Mouse (Mus musculus) thymus, postnatal 4 days (tissue): ENCODE data around the gene Paqr9.
A peak's percentile ranks its signal among the peaks of the same experiment; 100 is the strongest.
"Not testable (repeated sequence)": the region's sequence is repeated elsewhere in the genome, so short reads cannot be mapped to it uniquely, and the experiment has no call there.

Experiments used
- DNase-seq: peaks from one replicate; pipeline ENCODE4 v3.0.0; 2021

The Paqr9 gene

DNA sequence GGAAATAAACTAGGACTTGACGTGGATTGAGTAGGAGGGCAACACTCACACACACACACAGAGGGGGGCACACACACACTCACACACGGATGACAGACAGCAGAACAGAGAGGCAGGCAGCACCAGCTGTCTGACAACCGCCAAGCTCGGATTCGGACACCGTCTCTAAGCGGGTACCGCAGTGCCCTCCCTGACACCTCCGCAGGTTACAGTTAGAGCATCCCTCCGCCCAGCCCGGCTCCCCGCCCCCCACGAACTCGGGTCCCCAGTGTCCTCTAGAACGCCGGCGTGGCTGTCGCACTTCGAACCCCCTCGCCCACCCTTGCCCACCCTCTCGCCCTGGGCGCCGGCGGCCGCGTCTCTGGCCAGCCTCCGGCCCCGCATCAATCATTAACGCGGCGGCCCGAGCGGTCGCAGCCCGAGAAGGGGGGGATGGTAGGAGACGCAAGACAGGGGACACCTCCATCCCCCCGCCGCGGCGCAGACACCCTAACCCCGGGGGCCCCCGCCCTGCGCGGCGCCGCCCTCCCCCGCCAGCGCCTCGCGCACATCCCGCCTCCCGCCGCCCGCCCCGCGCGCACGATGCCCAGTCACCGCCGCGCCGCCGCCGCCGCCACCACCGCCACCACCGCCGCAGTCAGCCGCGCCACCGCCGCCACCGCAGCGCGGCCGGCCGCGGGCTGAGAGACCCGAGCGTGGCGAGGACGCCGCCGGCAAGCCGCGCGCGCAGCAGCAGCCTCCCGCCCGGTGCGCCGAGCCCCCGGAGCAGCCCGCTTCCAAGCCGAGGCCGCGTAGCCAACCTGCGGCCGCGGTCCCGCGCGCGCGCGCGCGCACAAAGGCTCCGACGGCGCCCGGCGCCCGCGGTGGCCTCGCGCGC is at the start of gene Paqr9:
TSS of gene Paqr9 (plus strand) at position 599 of the 877 bp plus-strand sequence.
- DNase-seq = peak; percentile 40

DNA sequence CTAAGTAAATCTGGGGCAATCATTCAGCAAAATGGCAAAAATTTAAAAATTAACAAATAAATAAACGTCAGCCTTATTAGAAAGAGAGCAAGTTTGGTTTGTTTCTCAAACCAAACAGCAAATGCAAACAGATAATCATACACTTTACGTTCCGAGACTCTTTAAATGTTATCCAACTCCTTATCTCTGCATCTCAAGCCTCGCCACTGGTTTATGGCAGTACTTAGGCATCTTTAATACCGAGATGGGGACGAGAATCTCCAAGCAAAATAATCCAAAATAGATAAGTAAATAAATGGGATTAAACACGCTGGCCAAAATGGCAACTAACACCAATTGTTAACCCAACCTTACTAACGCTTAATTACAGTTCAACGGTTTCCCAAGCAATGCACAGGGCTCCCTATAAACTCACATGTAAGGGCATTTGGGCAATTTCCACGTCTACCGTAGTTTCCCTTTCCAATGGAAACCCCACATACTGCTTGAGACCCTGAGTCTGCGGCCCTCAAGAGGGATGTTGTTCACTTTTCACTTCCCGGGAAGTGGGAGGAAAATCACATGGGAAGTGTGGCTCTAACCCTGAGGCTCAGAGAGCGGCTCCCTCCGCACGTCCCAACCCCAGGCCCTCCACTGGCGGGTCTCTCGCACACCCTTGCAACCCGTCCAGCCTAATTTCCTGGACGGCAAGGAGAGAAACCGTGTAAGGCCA is 48.6 kb upstream of the Paqr9 start:
- no peak for DNase-seq

DNA sequence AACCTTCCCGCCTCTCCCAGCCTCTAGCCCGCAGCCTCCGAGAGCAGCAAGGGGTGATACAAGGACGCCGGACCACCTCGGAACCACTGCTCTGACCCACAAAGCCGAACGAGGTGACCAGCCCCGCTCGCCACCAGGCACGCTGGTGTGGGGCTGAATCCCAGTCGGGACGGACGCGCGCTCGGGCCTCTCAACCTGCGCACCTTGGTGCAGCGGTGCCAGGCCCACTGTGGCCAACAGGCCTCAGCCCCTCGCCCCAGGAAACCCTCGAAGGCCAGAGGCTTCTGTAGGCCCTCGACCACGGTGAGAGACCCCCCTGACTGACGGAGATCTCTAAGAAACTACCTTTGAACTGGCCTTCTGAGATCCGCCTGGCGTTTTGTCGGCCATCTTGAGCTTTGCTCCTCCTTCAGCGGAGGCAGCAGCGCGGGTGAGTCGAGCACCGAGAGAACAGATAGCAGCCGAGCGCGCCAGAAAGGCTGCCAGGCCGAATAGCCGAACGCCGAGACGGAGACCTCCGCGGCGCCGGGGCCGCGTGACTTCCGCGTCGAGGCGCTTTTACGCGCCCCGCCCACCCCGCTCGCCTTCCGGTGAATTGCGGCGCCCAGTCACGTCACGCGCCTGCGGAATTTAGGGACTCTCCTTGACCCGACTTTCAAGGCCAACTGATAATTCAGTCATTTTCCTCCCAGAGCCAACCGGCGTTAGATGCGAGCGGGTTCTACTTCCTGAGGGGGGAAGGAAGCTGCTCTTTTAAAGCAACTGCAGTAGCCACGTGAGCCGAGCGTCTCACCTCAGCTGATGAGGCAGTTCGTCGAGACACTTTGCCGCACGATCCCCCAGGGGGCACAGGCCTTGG is 47.8 kb upstream of the Paqr9 start, which contains the start of gene U2surp:
TSS of gene U2surp (minus strand) at position 525 of the 859 bp plus-strand sequence.
- DNase-seq = peak; percentile 97

GRCm38 (mm10) chr9:95512331-95513030 is 47.0 kb upstream of the Paqr9 start:
- DNase-seq = no peak

DNA sequence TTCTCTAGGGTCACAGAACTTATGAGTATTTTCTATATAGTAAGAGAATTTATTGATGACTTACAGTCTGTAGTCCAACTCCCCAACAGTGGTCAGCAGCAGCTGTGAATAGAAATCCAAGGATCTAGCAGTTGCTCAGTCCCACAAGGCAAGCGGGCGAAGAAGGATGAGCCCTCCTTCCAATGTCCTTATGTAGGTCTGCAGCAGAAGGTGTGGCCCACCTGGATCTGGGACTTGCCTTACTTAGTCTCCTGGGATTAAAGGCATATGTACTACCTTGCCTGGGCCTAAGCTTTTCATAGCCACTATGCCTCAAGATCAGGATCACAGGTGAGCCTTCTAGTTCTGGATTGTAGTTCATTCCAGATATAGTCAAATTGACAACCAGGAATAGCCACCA is 45.7 kb upstream of the Paqr9 start:
- DNase-seq = no peak

DNA sequence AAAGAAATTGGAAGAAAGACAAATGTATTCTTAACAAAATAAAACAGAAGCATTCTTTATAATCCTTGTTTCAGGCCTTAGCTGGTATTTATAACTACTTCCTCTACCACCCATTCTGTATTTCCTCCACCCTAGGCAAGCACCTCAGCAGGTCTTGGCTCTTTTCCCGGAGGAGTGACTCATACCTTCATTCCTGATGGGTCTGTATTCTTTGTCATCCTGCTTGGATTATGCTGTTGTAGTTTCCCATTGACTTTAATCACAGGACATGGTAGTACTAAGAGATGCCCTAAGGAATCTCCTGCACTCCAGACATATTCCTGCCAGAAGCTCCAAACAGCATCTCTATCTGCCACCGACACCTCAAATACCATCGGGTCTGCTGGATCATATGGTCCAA is 45.1 kb upstream of the Paqr9 start:
- DNase-seq = not testable (repeated sequence)

GRCm38 (mm10) chr9:95520563-95520962 is 38.9 kb upstream of the Paqr9 start:
- no peak for DNase-seq

DNA sequence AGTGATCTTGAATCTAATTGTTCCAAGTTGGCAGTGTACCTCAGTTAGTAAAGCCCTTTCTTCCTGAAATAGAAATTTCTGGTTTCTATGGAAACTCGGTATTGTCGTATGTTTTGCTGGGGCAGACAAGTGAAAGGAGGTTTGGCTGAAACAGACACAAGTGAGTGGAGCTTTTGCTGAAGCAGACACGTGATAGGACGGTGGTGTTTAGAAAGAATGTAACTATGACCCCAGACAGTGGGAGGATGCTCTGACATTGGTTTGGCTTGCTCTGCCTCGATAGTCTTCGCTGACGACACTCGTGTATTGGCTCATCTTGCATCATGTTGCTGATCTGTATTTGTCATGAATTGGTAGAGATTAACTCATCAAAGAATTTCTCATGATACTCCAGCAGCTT is 38.4 kb upstream of the Paqr9 start:
- DNase-seq = no peak

DNA sequence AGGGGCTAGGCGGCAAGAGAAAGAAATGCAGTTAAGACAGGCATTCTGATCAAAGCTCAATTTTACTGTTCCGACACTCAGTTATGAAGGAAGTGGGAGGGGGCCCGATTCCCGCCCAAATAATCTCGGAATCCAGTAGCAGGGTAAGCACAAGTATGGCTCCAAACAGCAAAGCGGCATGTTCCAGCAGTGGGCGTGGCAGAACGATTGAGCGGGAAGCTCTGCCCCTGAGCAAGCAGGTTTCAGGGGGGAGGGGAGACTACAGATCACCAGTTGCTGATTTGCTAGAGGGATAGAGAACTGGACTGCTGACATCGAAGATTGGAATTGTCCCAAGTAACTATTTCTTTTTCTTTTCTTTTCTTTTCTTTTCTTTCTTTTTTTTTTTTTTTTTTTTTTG is 37.9 kb upstream of the Paqr9 start:
- DNase-seq = no peak

DNA sequence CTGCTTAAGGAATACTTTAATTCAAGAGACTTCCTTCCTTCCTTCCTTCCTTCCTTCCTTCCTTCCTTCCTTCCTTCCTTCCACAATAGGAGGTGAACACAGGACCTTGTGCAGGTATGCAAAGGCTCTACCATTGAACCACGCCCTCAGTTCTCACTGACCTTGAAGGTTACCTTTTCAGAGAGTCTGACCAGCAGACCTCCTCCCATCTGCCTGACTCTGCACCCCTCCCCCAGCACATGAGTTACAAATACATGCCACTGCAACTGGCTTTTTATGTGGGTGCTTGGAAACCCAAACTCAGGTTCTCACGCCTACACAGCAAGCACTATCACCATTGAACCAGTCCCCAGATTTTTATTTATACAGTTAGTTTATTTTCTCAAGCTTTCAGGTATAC is 36.9 kb upstream of the Paqr9 start:
- no peak for DNase-seq

- DNase-seq = no peak
These were observed 34.1 kb upstream of the Paqr9 start for GRCm38 (mm10) chr9:95525376-95525775.

DNA sequence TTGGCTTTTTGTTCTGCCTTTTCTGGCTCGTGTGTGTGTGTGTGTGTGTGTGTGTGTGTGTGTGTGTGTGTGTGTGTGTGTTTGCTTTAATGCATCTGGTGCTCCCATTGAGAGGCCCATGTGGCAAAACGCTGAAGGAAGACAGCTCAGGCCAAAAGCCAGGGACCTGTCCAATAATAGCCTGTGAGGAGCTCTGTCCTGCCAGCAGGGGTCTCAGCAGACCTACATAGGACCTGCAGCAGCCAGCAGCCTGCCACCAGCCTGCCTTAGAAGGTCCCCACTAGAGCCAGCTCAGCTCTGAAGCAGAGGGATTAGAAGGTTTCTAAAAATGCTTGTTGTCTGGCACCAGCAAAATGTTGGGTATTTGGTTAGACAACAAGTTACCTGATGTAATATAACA is 33.5 kb upstream of the Paqr9 start:
- DNase-seq = peak; percentile 25

DNA sequence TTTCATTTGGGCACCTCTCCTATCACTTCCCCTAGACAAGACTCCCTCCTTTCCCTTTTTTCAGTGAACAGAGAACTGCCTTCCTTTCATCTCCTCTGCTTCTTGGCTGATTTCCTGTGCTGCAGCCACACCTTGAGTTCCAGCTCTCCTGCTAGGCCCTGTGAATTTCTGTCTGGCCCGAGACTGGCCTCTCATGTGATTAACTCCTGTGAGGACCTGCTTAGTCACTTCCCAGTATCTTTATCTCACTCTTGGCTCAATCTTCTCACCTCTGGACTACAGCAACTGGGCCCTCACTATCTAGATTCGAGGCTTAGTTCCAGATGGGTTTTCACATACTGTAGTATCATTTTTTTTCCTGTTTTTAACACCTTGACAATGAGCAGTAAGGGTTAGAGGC is 31.8 kb upstream of the Paqr9 start:
- no peak for DNase-seq

DNA sequence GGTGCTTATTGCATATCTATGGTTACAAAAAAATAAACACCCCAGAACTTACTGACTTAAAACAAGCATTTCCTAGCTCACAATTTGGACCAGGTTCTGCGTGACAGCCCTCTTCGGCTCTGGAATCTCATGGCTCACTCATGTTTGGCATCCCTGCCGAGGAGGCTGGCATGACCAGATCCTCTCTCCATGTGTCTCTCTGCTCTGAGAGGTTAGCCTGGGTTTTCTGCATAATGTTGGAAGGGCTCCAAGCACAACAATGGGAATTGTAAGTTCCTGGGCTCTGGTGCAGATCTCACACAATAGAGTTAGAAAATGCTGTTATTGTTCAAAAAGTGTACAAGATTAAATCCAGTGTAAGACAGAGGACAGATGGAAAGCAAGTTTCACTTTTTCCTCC is 28.3 kb upstream of the Paqr9 start:
- DNase-seq = no peak

DNA sequence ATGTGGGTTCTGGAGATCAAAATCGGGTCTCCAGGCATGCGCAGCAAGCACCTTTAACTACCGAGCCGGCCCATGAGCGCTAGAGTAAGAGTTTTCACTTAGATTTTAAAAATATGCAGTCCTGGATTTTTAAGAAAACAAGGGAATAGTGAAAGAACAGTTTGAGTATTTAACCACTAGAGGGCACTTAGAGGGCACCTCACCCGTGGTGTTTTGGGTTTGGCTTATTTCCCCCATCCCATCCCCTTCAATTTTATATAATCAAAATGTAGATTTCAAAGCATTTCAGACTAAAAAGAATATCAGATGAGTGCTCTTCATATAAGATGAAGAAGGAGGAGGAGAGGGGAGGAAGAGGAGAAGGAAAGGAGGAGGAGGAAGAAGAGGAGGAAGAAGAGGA is 25.6 kb upstream of the Paqr9 start:
- DNase-seq = no peak

- no peak for DNase-seq
These were observed 20.2 kb upstream of the Paqr9 start for GRCm38 (mm10) chr9:95539176-95539800.

GRCm38 (mm10) chr9:95540487-95540886 is 19.0 kb upstream of the Paqr9 start:
- DNase-seq = peak; percentile 77

GRCm38 (mm10) chr9:95541208-95541607 is 18.2 kb upstream of the Paqr9 start:
- DNase-seq = no peak

DNA sequence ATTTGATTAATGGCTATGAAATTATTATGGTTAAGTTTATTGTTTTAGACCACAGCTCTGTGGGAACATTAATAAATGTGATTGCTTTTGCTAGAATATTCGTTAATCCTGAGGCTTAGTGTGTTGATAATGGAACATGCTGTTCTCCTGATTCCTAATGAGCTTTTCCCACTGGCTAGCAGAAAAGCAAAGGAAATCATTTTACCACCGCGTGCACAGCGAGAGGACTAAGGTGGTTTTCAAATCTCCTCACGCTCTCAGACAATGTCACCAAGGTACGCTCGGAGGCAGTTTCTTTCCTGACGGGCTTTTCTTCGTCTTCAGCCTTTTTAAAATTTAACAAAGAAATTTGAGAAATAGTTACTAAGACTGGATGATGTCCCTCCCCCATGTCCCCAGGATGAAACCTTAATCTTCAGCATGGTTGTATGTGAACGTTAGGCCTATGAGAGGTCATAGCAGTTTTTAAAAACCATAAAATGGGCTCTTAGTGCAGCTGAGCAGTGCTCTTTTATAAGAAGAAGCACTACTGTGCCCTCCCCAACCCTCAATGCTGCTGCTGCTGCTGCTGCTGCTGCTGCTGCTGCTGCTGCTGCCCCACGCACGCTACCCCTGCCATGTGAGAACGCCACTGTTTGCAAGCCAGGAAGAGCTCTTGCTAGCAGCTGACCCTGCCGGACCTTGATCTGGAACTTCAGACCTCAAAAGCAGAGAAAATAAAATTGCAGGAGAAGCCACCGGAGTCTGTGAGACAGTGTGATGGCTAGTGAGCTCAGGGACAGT is 17.6 kb upstream of the Paqr9 start:
- DNase-seq = no peak

DNA sequence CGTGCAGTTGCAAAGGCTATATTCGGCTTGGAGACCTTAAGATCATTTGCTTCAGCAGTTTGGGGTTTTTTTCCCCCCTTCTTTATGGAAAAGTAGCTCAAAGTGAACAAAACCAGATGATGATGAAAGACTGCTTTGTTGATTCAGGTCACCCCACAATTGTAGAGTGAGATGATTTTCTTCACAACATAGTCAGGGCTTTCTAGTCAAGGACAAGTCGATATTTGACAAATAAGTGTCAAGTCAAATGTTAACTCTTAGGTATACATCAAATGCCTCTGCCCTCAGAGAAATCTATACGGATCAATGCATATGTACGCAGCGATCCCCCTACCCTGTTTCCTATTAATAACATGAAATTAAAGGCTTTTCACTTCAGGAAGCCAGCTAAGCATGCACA is 17.0 kb upstream of the Paqr9 start:
- DNase-seq = no peak

DNA sequence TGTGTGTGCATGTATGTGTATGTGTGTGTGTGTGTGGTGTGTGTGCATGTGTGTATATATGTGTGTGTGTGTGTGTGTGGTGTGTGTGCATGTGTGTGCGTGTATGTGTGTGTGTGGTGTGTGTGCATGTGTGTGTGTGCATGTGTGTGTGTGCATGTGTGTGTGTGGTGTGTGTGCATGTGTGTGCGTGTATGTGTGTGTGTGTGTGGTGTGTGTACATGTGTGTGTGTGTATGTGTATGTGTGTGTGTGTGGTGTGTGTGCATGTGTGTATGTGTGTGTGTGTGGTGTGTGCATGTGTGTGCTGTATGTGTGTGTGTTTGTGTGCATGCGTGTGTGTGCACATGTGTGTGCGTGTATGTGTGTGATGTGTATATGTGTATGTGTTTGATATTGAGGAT is 14.9 kb upstream of the Paqr9 start:
- DNase-seq = no peak
